Mouse (Mus musculus) liver, adult 2 months (tissue): ENCODE measurements at regions not wholly inside any gene's neighbourhood (a gene's known extent, or its start where the extent isn't known, plus 50 kb on each side); places are given as distances from the start of the nearest gene placed in this dataset.

Source experiments
- CTCF ChIP-seq: fragments of 200-500 bp; IDR thresholded peaks from 2 replicates; pipeline ENCODE4 v1.5.1; 2011; ENCODE audit warnings: low read depth, low read length, control low read depth
- POLR2A ChIP-seq: fragments of 200-500 bp; IDR thresholded peaks from 2 replicates; pipeline ENCODE4 v1.6.1; 2011; ENCODE audit warnings: low read length, control low read depth; ENCODE audit not compliant: insufficient read depth; ENCODE audit errors: extremely low read depth

- no peak for TF ChIP-seq POLR2A
- no peak for TF ChIP-seq CTCF
These were observed 155.6 kb upstream of the Klf3 start for GRCm38 (mm10) chr5:64647417-64648125.
